Mouse (Mus musculus): ENCODE measurements around the gene Vsig2. TPM values are rescaled to one million over a fixed set of nuclear protein-coding genes. Genes with fewer than 3 reads are reported as not detected.

Vsig2 gene
- polyA plus RNA-seq, 1 experiment from 2014 or later: 6.3 TPM

GRCm38 (mm10) chr9:37512097-37512496 lies 27.0 kb upstream of the Vsig2 start:
- H3K4me3 ChIP-seq (ENCODE audit: low read depth, low read length): no peak overlapping the region
- H3K36me3 ChIP-seq (ENCODE audit: control insufficient read depth, insufficient read depth, low read length): no peaks in the 10 kb centered on the region
- H3K9ac ChIP-seq (ENCODE audit: low read length): no peak overlapping the region
- H3K27me3 ChIP-seq (replicated peaks; ENCODE audit: control insufficient read depth, insufficient read depth, low read length): no peaks in the 10 kb centered on the region
- WGBS: 92% methylated on average over 2 of the region's 2 CpGs
- DNase-seq (ENCODE audit: low spot score) (no peak), ATAC-seq (replicated peaks; ENCODE audit: low FRiP score, low TSS enrichment, low read depth) (no peak)
- H3K4me2 ChIP-seq (ENCODE audit: low read length): no peak overlapping the region
- no peak overlapping the region for H3K27ac ChIP-seq (ENCODE audit: low read depth)
- no peaks in the 10 kb centered on the region; the same call in 1 of the 2 replicates for H3K4me1 ChIP-seq (replicated peaks; ENCODE audit: control insufficient read depth, insufficient read depth, low read length)
- no peaks in the 10 kb centered on the region for H3K9me3 ChIP-seq (ENCODE audit: control insufficient read depth, low read length)

DNA sequence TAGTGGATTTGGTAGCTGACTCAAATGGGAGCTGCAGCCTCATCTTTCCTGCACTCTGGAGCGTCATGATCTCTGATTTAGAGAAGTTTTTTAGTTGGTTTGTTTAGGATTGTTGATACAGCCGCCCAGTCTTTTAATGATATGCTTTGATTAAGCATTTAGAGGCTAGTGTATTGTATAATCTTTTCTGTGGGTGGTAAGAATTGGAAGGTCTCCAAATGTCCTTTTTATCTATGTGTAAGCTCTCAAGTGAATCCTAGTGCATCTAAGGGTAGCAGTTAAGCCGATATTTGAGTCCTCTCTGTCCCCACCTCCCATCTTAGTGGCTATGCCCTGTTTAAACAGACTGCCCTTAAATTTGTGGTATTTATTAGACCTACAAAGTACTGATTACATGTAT lies 24.6 kb upstream of the Vsig2 start:
- DNase-seq (ENCODE audit: low spot score) (no peak), ATAC-seq (replicated peaks; ENCODE audit: low FRiP score, low TSS enrichment, low read depth) (no peak)
- no peak overlapping the region for H3K9ac ChIP-seq (ENCODE audit: low read length)
- 66% methylated on average over 3 of the region's 3 CpGs for WGBS
- H3K4me1 ChIP-seq (replicated peaks; ENCODE audit: control insufficient read depth, insufficient read depth, low read length): no peaks in the 10 kb centered on the region; the same call in 1 of the 2 replicates
- no peak overlapping the region for H3K27ac ChIP-seq (ENCODE audit: low read depth)
- peaks cover 9% of the 10 kb centered on the region for H3K36me3 ChIP-seq (ENCODE audit: control insufficient read depth, insufficient read depth, low read length)
- no peak overlapping the region for H3K4me3 ChIP-seq (ENCODE audit: low read depth, low read length)
- H3K4me2 ChIP-seq (ENCODE audit: low read length): no peak overlapping the region
- no peaks in the 10 kb centered on the region for H3K9me3 ChIP-seq (ENCODE audit: control insufficient read depth, low read length)
- no peaks in the 10 kb centered on the region for H3K27me3 ChIP-seq (replicated peaks; ENCODE audit: control insufficient read depth, insufficient read depth, low read length)

DNA sequence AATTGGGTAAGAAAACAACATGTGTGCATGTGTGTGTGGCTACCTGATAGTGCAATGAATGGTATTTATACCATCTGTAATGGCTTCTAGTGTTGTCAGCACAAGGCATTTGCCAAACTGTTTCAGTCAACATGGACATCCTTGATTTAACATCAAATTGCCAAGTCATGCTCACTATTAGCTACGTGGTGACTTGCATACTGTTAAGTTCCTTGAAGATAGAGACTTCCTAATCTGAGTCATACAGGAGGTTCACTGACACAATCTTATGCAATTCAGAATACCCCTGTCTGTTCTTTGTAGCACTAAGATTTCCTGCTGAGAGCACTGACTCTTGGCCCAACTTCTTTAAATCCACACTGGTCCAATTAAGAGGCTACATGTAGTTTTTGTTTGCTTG lies 21.6 kb upstream of the Vsig2 start:
- no peak overlapping the region for H3K4me3 ChIP-seq (ENCODE audit: low read depth, low read length)
- ATAC-seq (replicated peaks; ENCODE audit: low FRiP score, low TSS enrichment, low read depth) (no peak), DNase-seq (ENCODE audit: low spot score) (no peak)
- no peak overlapping the region for H3K4me2 ChIP-seq (ENCODE audit: low read length)
- WGBS: 94% methylated on average over 1 of the region's 1 CpGs
- no peaks in the 10 kb centered on the region; the same call in 1 of the 2 replicates for H3K4me1 ChIP-seq (replicated peaks; ENCODE audit: control insufficient read depth, insufficient read depth, low read length)
- H3K36me3 ChIP-seq (ENCODE audit: control insufficient read depth, insufficient read depth, low read length): peaks cover 33% of the 10 kb centered on the region
- H3K27me3 ChIP-seq (replicated peaks; ENCODE audit: control insufficient read depth, insufficient read depth, low read length): no peaks in the 10 kb centered on the region
- H3K27ac ChIP-seq (ENCODE audit: low read depth): no peak overlapping the region
- no peak overlapping the region for H3K9ac ChIP-seq (ENCODE audit: low read length)
- H3K9me3 ChIP-seq (ENCODE audit: control insufficient read depth, low read length): no peaks in the 10 kb centered on the region

DNA sequence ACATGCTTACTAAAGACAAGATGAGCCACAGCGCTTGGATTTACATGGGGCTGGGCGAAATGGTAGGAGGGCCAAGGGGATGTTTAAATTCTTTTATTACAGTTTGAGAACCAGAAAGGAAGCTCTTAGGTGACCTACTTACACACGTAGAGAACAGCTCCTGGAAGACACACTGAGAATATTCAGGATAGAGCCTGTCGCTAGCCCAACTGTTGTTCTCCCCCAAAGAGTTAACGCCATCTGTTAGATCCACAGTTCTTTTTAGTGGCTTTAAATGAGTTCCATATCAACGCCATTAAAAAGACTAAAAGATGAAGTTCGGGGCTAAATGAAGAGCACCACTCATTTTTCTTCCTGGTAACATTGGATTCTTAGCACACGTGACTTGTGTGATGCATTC lies 20.1 kb upstream of the Vsig2 start:
- ATAC-seq (replicated peaks; ENCODE audit: low FRiP score, low TSS enrichment, low read depth): no peak
- 92% methylated on average over 8 of the region's 8 CpGs for WGBS
- no peak overlapping the region for H3K4me3 ChIP-seq (ENCODE audit: low read depth, low read length)

GRCm38 (mm10) chr9:37519995-37520394 lies 19.1 kb upstream of the Vsig2 start:
- peaks cover 56% of the 10 kb centered on the region for H3K36me3 ChIP-seq (ENCODE audit: control insufficient read depth, insufficient read depth, low read length)
- H3K4me2 ChIP-seq (ENCODE audit: low read length): no peak overlapping the region
- ATAC-seq (replicated peaks; ENCODE audit: low FRiP score, low TSS enrichment, low read depth): no peak

More for the DNA sequence above, 20.1 kb upstream of the Vsig2 start:
- H3K36me3 ChIP-seq (ENCODE audit: control insufficient read depth, insufficient read depth, low read length): peaks cover 46% of the 10 kb centered on the region
- H3K4me2 ChIP-seq (ENCODE audit: low read length): no peak overlapping the region
- no peaks in the 10 kb centered on the region for H3K9me3 ChIP-seq (ENCODE audit: control insufficient read depth, low read length)
- H3K9ac ChIP-seq (ENCODE audit: low read length): no peak overlapping the region
- DNase-seq (ENCODE audit: low spot score): no peak
- H3K27me3 ChIP-seq (replicated peaks; ENCODE audit: control insufficient read depth, insufficient read depth, low read length): no peaks in the 10 kb centered on the region
- H3K27ac ChIP-seq (ENCODE audit: low read depth): no peak overlapping the region
- no peaks in the 10 kb centered on the region; the same call in 1 of the 2 replicates for H3K4me1 ChIP-seq (replicated peaks; ENCODE audit: control insufficient read depth, insufficient read depth, low read length)

GRCm38 (mm10) chr9:37525461-37525860 lies 13.6 kb upstream of the Vsig2 start:
- H3K36me3 ChIP-seq (ENCODE audit: control insufficient read depth, insufficient read depth, low read length): peaks cover 42% of the 10 kb centered on the region
- H3K4me2 ChIP-seq (ENCODE audit: low read length): no peak overlapping the region
- WGBS: 84% methylated on average over 2 of the region's 2 CpGs
- no peak for ATAC-seq (replicated peaks; ENCODE audit: low FRiP score, low TSS enrichment, low read depth)
- H3K9me3 ChIP-seq (ENCODE audit: control insufficient read depth, low read length): peaks cover 3% of the 10 kb centered on the region; the same call in 1 of the 2 replicates
- no peak overlapping the region for H3K27ac ChIP-seq (ENCODE audit: low read depth)
- peaks cover 42% of the 10 kb centered on the region for H3K27me3 ChIP-seq (replicated peaks; ENCODE audit: control insufficient read depth, insufficient read depth, low read length)
- peaks cover 8% of the 10 kb centered on the region; the same call in 1 of the 2 replicates for H3K4me1 ChIP-seq (replicated peaks; ENCODE audit: control insufficient read depth, insufficient read depth, low read length)
- no peak for DNase-seq (ENCODE audit: low spot score)
- H3K4me3 ChIP-seq (ENCODE audit: low read depth, low read length): no peak overlapping the region
- no peak overlapping the region for H3K9ac ChIP-seq (ENCODE audit: low read length)

More at GRCm38 (mm10) chr9:37519995-37520394, 19.1 kb upstream of the Vsig2 start:
- Histone ChIP-seq H3K4me1 (replicated peaks; ENCODE audit: control insufficient read depth, insufficient read depth, low read length) (no peaks in the 10 kb centered on the region; the same call in 1 of the 2 replicates), H3K9me3 (ENCODE audit: control insufficient read depth, low read length) (no peaks in the 10 kb centered on the region), H3K9ac (ENCODE audit: low read length) (no peak overlapping the region), H3K27ac (ENCODE audit: low read depth) (no peak overlapping the region), H3K27me3 (replicated peaks; ENCODE audit: control insufficient read depth, insufficient read depth, low read length) (no peaks in the 10 kb centered on the region), H3K4me3 (ENCODE audit: low read depth, low read length) (no peak overlapping the region)
- WGBS: 92% methylated on average over 2 of the region's 2 CpGs
- DNase-seq (ENCODE audit: low spot score): no peak

- H3K27ac ChIP-seq (ENCODE audit: low read depth): no peak overlapping the region
- H3K9me3 ChIP-seq (ENCODE audit: control insufficient read depth, low read length): peaks cover 3% of the 10 kb centered on the region; the same call in 1 of the 2 replicates
- H3K4me3 ChIP-seq (ENCODE audit: low read depth, low read length): no peak overlapping the region
- ATAC-seq (replicated peaks; ENCODE audit: low FRiP score, low TSS enrichment, low read depth) (no peak), DNase-seq (ENCODE audit: low spot score) (no peak)
- 28% methylated on average over 21 of the region's 21 CpGs for WGBS
- peaks cover 12% of the 10 kb centered on the region; the same call in 1 of the 2 replicates for H3K4me1 ChIP-seq (replicated peaks; ENCODE audit: control insufficient read depth, insufficient read depth, low read length)
- H3K4me2 ChIP-seq (ENCODE audit: low read length): peak overlapping the region; percentile 13; the same call in 1 of the 2 replicates
- H3K9ac ChIP-seq (ENCODE audit: low read length): no peak overlapping the region
- H3K27me3 ChIP-seq (replicated peaks; ENCODE audit: control insufficient read depth, insufficient read depth, low read length): peaks cover 53% of the 10 kb centered on the region
- peaks cover 33% of the 10 kb centered on the region for H3K36me3 ChIP-seq (ENCODE audit: control insufficient read depth, insufficient read depth, low read length)
These were observed 12.3 kb upstream of the Vsig2 start for GRCm38 (mm10) chr9:37526443-37527395.

- H3K9ac ChIP-seq (ENCODE audit: low read length): no peak within 1 kb of the TSS
- no peak for ATAC-seq (replicated peaks; ENCODE audit: low FRiP score, low TSS enrichment, low read depth)
- 11% methylated on average over 41 of the region's 41 CpGs for WGBS
These were observed 11.4 kb upstream of the Vsig2 start, which contains the start of gene Esam for GRCm38 (mm10) chr9:37527396-37528224. Gene Esam (plus strand): TSS chr9:37528078.

More at GRCm38 (mm10) chr9:37527396-37528224, 11.4 kb upstream of the Vsig2 start, which contains the start of gene Esam:
- peak within 1 kb of the TSS; percentile 16 for H3K4me3 ChIP-seq (ENCODE audit: low read depth, low read length)
- H3K9me3 ChIP-seq (ENCODE audit: control insufficient read depth, low read length): peaks cover 3% of the 10 kb centered on the region; the same call in 1 of the 2 replicates
- no peak for DNase-seq (ENCODE audit: low spot score)
- peaks cover 12% of the 10 kb centered on the region; the same call in 1 of the 2 replicates for H3K4me1 ChIP-seq (replicated peaks; ENCODE audit: control insufficient read depth, insufficient read depth, low read length)
- peak within 1 kb of the TSS; percentile 13 for H3K4me2 ChIP-seq (ENCODE audit: low read length)
- peaks cover 56% of the 10 kb centered on the region for H3K27me3 ChIP-seq (replicated peaks; ENCODE audit: control insufficient read depth, insufficient read depth, low read length)
- H3K27ac ChIP-seq (ENCODE audit: low read depth): peak within 1 kb of the TSS; percentile 36; the same call in 1 of the 2 replicates
- peaks cover 26% of the 10 kb centered on the region for H3K36me3 ChIP-seq (ENCODE audit: control insufficient read depth, insufficient read depth, low read length)
